Mouse (Mus musculus): ENCODE results near the gene Pram1. TPM values are rescaled to one million over a fixed set of nuclear protein-coding genes. Genes with fewer than 3 reads are reported as not detected.
"Not testable (repeated sequence)": the region's sequence is repeated elsewhere in the genome, so short reads cannot be mapped to it uniquely, and the experiment has no call there.

Pram1 gene
- 0.59 TPM in 1 of 2 replicates, not detected in the other for polyA plus RNA-seq (2012; ENCODE audit: insufficient read depth, insufficient read length, missing spikeins)

GRCm38 (mm10) chr17:33637516-33638276 is at the start of gene Pram1:
TSS of gene Pram1 (plus strand) at chr17:33638056.
- Histone ChIP-seq H3K27ac (replicated peaks; ENCODE audit: low read depth, low read length) (no peak within 1 kb of the TSS), H3K4me1 (ENCODE audit: control insufficient read depth, insufficient read depth, insufficient read length, low read length) (no peaks in the 10 kb centered on the region), H3K4me3 (ENCODE audit: insufficient read depth, low read depth, low read length) (no peak within 1 kb of the TSS)

GRCm38 (mm10) chr17:33597271-33597670 is 40.6 kb upstream of the Pram1 start:
- Histone ChIP-seq H3K4me1 (ENCODE audit: control insufficient read depth, insufficient read depth, insufficient read length, low read length) (no peaks in the 10 kb centered on the region), H3K27ac (replicated peaks; ENCODE audit: low read depth, low read length) (no peak overlapping the region), H3K4me3 (ENCODE audit: insufficient read depth, low read depth, low read length) (no peak overlapping the region)

- no peak overlapping the region for H3K27ac ChIP-seq (replicated peaks; ENCODE audit: low read depth, low read length)
- no peak overlapping the region for H3K4me3 ChIP-seq (ENCODE audit: insufficient read depth, low read depth, low read length)
- no peaks in the 10 kb centered on the region for H3K4me1 ChIP-seq (ENCODE audit: control insufficient read depth, insufficient read depth, insufficient read length, low read length)
Measured at GRCm38 (mm10) chr17:33598506-33598905, 39.4 kb upstream of the Pram1 start.

GRCm38 (mm10) chr17:33599836-33600475 is 37.9 kb upstream of the Pram1 start:
- Histone ChIP-seq H3K4me3 (ENCODE audit: insufficient read depth, low read depth, low read length) (no peak overlapping the region), H3K4me1 (ENCODE audit: control insufficient read depth, insufficient read depth, insufficient read length, low read length) (no peaks in the 10 kb centered on the region), H3K27ac (replicated peaks; ENCODE audit: low read depth, low read length) (no peak overlapping the region)

- Histone ChIP-seq H3K4me3 (ENCODE audit: insufficient read depth, low read depth, low read length) (no peak overlapping the region), H3K4me1 (ENCODE audit: control insufficient read depth, insufficient read depth, insufficient read length, low read length) (no peaks in the 10 kb centered on the region), H3K27ac (replicated peaks; ENCODE audit: low read depth, low read length) (no peak overlapping the region)
Measured at GRCm38 (mm10) chr17:33600831-33601230, 37.0 kb upstream of the Pram1 start.

- no peaks in the 10 kb centered on the region for H3K4me1 ChIP-seq (ENCODE audit: control insufficient read depth, insufficient read depth, insufficient read length, low read length)
- H3K27ac ChIP-seq (replicated peaks; ENCODE audit: low read depth, low read length), result no peak overlapping the region
- H3K4me3 ChIP-seq (ENCODE audit: insufficient read depth, low read depth, low read length), result no peak overlapping the region
Measured at GRCm38 (mm10) chr17:33601947-33602346, 35.9 kb upstream of the Pram1 start.

- H3K27ac ChIP-seq (replicated peaks; ENCODE audit: low read depth, low read length), result no peak overlapping the region
- no peaks in the 10 kb centered on the region for H3K4me1 ChIP-seq (ENCODE audit: control insufficient read depth, insufficient read depth, insufficient read length, low read length)
- no peak overlapping the region for H3K4me3 ChIP-seq (ENCODE audit: insufficient read depth, low read depth, low read length)
Measured at GRCm38 (mm10) chr17:33607273-33607672, 30.6 kb upstream of the Pram1 start.

- Histone ChIP-seq H3K4me1 (ENCODE audit: control insufficient read depth, insufficient read depth, insufficient read length, low read length) (no peaks in the 10 kb centered on the region), H3K27ac (replicated peaks; ENCODE audit: low read depth, low read length) (no peak overlapping the region), H3K4me3 (ENCODE audit: insufficient read depth, low read depth, low read length) (no peak overlapping the region)
Measured at GRCm38 (mm10) chr17:33610548-33610947, 27.3 kb upstream of the Pram1 start.

- not testable (repeated sequence) for H3K4me3 ChIP-seq (ENCODE audit: insufficient read depth, low read depth, low read length)
Measured at GRCm38 (mm10) chr17:33613726-33614125, 24.1 kb upstream of the Pram1 start.

GRCm38 (mm10) chr17:33627281-33627680 is 10.6 kb upstream of the Pram1 start:
- Histone ChIP-seq H3K4me3 (ENCODE audit: insufficient read depth, low read depth, low read length) (no peak overlapping the region), H3K27ac (replicated peaks; ENCODE audit: low read depth, low read length) (no peak overlapping the region), H3K4me1 (ENCODE audit: control insufficient read depth, insufficient read depth, insufficient read length, low read length) (0 out of 2 replicates have a peak, but pooled peaks cover 4% of the 10 kb centered on the region)

More at GRCm38 (mm10) chr17:33613726-33614125, 24.1 kb upstream of the Pram1 start:
- not testable (repeated sequence) for H3K4me1 ChIP-seq (ENCODE audit: control insufficient read depth, insufficient read depth, insufficient read length, low read length); H3K27ac ChIP-seq (replicated peaks; ENCODE audit: low read depth, low read length)

- 0 out of 2 replicates have a peak, but pooled peaks cover 4% of the 10 kb centered on the region for H3K4me1 ChIP-seq (ENCODE audit: control insufficient read depth, insufficient read depth, insufficient read length, low read length)
- H3K4me3 ChIP-seq (ENCODE audit: insufficient read depth, low read depth, low read length), result peak within 1 kb of the TSS; percentile 88
- H3K27ac ChIP-seq (replicated peaks; ENCODE audit: low read depth, low read length), result peak within 1 kb of the TSS; percentile 99
Measured at GRCm38 (mm10) chr17:33628621-33629486, 9.0 kb upstream of the Pram1 start, which contains the start of gene Zfp414. TSS of gene Zfp414 (plus strand) at chr17:33629090.

GRCm38 (mm10) chr17:33629487-33630125 is 8.2 kb upstream of the Pram1 start:
- H3K4me1 ChIP-seq (ENCODE audit: control insufficient read depth, insufficient read depth, insufficient read length, low read length), result 0 out of 2 replicates have a peak, but pooled peaks cover 4% of the 10 kb centered on the region
- peak overlapping the region; percentile 46 for H3K27ac ChIP-seq (replicated peaks; ENCODE audit: low read depth, low read length)
- peak overlapping the region; percentile 88 for H3K4me3 ChIP-seq (ENCODE audit: insufficient read depth, low read depth, low read length)

GRCm38 (mm10) chr17:33630171-33630895 is 7.5 kb upstream of the Pram1 start:
- Histone ChIP-seq H3K4me3 (ENCODE audit: insufficient read depth, low read depth, low read length) (0 out of 2 replicates have a peak overlapping the region, but pooled peaks have one; percentile 2), H3K4me1 (ENCODE audit: control insufficient read depth, insufficient read depth, insufficient read length, low read length) (0 out of 2 replicates have a peak, but pooled peaks cover 4% of the 10 kb centered on the region), H3K27ac (replicated peaks; ENCODE audit: low read depth, low read length) (no peak overlapping the region)

GRCm38 (mm10) chr17:33631236-33631635 is 6.6 kb upstream of the Pram1 start:
- Histone ChIP-seq H3K4me3 (ENCODE audit: insufficient read depth, low read depth, low read length) (no peak overlapping the region), H3K27ac (replicated peaks; ENCODE audit: low read depth, low read length) (no peak overlapping the region), H3K4me1 (ENCODE audit: control insufficient read depth, insufficient read depth, insufficient read length, low read length) (0 out of 2 replicates have a peak, but pooled peaks cover 4% of the 10 kb centered on the region)
